Mouse (Mus musculus): Measurements from ENCODE around the gene Cdc42se2.

DNA sequence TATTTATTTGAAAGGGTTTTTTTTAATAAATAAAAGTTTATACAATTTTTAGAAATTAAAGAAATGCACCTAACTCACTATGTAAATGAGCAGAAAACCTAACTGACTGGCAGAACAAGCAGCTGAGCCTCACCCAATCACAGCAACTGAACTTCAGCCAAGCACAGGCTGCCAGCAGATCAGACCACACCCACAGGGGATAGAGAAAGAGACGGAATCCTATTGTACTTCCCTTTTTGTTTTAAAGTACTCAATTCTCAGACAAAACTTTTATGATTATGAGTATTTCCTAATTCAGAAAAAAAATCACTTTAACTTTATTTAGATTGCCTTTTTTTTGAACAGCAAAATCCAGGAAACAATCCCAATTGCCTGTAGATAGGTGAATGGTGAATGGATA lies 29.5 kb downstream of the Cdc42se2 start:
- TF ChIP-seq CTCF (IDR thresholded peaks at IDR 0.05; ENCODE audit: low read depth) (no peak), EP300 (optimal IDR thresholded peaks at IDR 0.05) (no peak)

All from stomach, postnatal 0 days (tissue).